Mouse (Mus musculus) layer of hippocampus, adult 2 months (tissue): ENCODE data around the gene Ttl. TPM values are rescaled to one million over a fixed set of nuclear protein-coding genes. Genes with fewer than 3 reads are reported as not detected.

Experiments used
- DNase-seq, 2 experiments: peaks; one replicate each; pipeline ENCODE4 v3.0.0; 2022; ENCODE audit warnings: low spot score in 2 of 2
- H3K27ac ChIP-seq: fragments of 200-600 bp; 2 replicates; pipeline ENCODE4 v1.8.1; 2022
- H3K4me3 ChIP-seq: fragments of 200-600 bp; 2 replicates; pipeline ENCODE4 v1.8.1; 2022; ENCODE audit warnings: mild to moderate bottlenecking
- CTCF ChIP-seq: fragments of 200-600 bp; conservative IDR thresholded peaks from 2 replicates; pipeline ENCODE4 v1.8.1; 2022; ENCODE audit warnings: antibody characterized with exemption, mild to moderate bottlenecking, moderate library complexity
- total RNA-seq, 2 experiments: library from RNA; stranded (reverse); gene quantifications; 2 replicates each; pipeline ENCODE4 v1.2.3; 2021

The Ttl gene
- total RNA-seq, 2 experiments from 2014 or later = 33.2 to 33.5 TPM

- no peak for TF ChIP-seq CTCF
- Histone ChIP-seq H3K27ac (peak overlapping the region; percentile 67), H3K4me3 (no peak overlapping the region)
- DNase-seq = peak; percentile 43 to 73
Measured at GRCm38 (mm10) chr2:129139906-129140305, 74.2 kb downstream of the Ttl start.

Other genes with a start within 250 kb of the Ttl start
- gene Tmem87b, start 247.8 kb upstream of the Ttl start, total RNA-seq = 10 to 100 TPM; 34.7 to 36.3 TPM
- 1 to 10 TPM in 1 of 2 experiments, under 1 TPM in 1; 0.61 to 1.0 TPM for gene Fbln7, start 203.0 kb upstream of the Ttl start, total RNA-seq
- gene Zc3h8, start 121.9 kb upstream of the Ttl start, total RNA-seq = 1 to 10 TPM; 4.7 to 5.4 TPM
- 10 to 100 TPM; 18.3 to 20.5 TPM for gene Zc3h6, start 98.5 kb upstream of the Ttl start, total RNA-seq
- gene Gm10762, start 98.2 kb upstream of the Ttl start, total RNA-seq = 1 to 10 TPM; 4.8 to 5.4 TPM
- gene Vinac1, start 17.8 kb upstream of the Ttl start, total RNA-seq = under 1 TPM; 0.08 to 0.10 TPM
- gene Polr1b, start 35.1 kb downstream of the Ttl start, total RNA-seq = 10 to 100 TPM; 16.2 to 17.2 TPM
- gene Chchd5, start 63.8 kb downstream of the Ttl start, total RNA-seq = 10 to 100 TPM; 12.1 to 14.1 TPM
- gene Slc20a1, start 132.8 kb downstream of the Ttl start, total RNA-seq = 100 to 1,000 TPM; 110 to 124 TPM
- gene Ckap2l, start 231.3 kb downstream of the Ttl start, total RNA-seq = under 1 TPM; 0.44 to 0.64 TPM
- gene Il1a, start 244.0 kb downstream of the Ttl start, total RNA-seq = under 1 TPM; 0.59 to 0.61 TPM